Mouse (Mus musculus): Measurements from ENCODE around the gene Hoxa5.
A peak's percentile ranks its signal among the peaks of the same experiment; 100 is the strongest.

Hoxa5 gene

DNA sequence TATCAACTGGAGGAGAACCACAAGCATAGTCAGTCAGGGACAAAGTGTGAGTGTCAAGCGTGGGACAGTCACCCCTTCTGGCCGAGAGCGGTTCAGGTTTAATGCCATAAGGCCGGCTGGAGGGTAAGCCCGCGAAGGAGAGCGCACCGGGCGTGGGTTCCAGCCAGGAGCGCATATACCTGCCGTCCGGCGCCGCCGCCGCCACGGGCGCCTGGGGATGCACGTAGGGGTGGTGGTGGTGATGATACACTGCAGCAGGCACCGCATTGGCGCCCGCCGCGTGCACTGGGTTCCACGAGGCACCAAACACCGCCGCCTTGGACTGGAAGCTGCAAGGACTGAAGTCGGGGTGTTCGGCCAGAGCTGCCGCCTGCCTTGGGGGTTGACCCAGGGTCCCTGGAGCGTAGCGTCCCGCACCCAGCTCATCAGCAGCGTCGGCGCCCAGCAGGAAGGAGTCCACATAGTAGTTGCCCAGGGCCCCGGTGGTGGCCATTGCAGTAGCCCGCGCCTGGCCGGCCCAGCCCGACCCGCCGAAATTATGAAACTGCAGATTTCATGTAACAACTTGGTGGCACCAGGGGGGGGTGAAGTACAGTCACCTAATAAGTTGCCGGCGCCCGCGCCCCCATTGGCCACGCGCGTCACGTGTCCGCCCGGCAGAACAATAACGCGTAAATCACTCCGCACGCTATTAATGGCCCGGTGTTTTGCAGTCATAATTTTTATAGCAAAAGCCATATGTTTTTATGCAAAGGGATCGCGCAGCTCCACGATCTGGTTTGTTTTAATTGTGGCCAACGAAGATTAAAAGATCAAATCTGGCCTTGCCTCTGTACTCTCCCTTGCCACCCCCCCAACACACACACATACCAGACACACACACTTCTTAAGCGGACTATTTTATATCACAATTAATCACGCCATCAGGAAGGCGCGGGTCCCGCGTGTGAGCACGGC lies 21.5 kb upstream of the Hoxa5 start:
- peak; percentile 47 for DNase-seq

DNA sequence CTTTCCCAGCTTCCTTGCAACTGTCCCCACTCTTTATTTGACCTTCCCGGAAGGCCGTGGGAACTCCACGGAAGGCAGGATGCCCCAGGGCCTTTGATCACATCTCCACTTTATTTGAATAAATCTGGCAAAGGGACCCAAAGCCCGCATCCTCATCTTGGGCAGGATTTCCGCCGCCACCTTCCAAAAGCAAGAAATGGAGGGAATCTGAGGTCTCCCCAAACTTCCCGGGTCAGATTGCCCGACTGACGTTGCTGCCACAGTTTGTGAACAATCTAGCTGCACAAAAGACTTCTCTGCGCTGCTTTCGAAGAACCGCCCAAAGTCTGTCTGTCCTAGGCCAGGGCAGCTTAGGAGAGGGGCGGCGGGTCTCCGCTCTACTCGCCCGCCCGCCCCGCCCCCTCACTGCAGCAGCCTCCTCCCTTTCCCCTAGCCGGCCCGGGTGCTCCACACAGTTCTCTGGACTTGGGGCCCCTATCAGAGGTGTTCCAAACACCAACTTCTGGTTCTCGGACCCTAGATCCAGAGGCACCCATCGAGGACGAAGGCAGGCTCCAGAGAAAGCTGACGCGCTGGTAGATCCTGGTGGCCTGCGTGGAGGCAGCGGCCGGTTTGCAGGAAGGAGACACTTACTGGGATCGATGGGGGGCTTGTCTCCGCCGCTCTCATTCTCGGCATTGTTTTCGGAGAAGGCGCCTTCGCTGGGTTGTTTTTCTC lies 20.7 kb upstream of the Hoxa5 start:
- DNase-seq: no peak

DNA sequence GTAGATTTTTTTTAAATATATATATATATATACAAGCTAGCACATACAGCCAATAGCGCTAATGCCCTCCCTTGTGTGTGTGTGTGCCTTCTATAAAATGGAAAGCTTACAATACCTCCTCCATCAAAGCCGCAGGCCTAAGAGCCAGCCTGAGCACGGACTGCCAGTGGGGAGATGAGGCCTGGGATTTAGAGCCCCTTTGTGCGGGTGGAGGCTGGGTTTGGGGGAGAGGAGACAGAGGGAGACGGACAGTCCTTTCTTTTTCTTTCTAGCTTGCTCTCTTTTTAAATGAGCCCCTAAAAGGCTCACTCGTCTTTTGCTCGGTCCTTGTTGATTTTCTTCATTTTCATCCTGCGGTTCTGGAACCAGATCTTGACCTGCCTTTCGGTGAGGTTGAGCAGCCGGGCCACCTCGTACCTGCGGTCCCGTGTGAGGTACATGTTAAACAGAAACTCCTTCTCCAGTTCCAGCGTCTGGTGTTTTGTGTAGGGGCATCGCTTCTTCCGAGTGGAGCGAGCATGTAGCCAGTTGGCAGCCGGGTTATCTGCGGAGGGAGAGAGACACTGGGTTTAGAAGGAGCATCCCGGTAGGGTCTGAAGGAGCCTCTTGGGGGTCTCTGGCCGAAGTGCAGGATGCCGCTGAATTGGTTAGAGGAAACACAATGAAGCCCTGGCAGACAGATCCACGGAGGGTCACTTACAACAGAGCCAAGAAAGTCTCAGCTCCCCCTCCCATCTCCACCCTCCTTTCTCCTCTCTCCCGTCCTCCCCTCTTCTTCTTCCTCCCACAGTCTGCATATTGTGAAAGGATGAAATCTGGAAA lies 19.8 kb upstream of the Hoxa5 start:
- DNase-seq: no peak

DNA sequence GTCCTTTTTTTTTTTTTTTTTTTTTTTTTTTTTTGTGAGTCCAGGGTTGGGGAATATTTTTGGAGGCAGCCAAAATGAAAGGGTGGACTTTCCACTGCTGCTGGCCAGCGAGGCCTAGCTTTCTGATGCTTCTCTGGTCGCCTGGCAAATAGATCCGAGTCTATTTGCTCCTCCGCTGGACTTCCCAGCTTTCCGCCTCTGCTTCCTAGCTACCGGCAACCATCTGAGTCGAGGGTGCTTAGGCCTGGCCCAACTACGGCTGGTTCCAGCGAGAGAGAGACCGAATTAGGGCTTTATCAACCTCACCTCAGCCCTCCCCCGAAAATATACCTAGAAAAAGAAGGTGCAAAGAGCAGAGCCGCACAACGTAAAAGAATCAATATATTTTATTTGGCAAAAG lies 18.3 kb upstream of the Hoxa5 start:
- DNase-seq: peak; percentile 2

DNA sequence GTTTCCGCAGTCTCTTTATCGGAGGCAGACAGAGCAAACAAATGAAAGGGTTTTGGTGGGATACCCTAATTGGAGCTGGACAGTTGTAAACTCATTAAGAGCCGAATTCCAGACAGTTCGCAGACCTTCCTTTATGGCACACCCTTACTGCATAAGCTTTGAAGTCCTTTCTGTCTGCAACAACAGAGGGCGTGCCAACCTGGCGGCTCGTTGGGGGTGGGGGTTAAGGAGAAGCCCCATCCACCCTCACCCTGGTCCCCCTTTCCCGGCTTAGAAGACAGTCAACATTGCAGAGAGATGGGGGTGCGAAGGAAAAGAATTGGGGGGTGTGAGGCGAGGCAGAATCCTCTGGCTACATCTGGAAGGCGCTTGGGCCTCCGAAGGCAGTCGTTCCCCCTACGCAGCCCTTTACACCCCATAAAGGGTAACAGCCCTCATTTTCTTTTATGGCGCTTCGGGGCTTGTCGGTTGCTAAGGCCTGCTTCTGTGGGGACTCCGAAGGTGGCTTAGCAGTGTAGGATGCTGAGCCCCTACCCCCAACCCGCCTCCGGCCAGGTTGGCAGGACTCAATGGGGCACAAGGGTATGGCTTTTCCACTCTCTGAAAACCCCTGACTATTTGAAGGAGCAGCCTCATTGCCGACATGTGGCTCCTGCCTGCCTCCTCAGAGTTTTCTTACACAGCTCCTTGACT lies 17.8 kb upstream of the Hoxa5 start:
- peak; percentile 1 for DNase-seq

DNA sequence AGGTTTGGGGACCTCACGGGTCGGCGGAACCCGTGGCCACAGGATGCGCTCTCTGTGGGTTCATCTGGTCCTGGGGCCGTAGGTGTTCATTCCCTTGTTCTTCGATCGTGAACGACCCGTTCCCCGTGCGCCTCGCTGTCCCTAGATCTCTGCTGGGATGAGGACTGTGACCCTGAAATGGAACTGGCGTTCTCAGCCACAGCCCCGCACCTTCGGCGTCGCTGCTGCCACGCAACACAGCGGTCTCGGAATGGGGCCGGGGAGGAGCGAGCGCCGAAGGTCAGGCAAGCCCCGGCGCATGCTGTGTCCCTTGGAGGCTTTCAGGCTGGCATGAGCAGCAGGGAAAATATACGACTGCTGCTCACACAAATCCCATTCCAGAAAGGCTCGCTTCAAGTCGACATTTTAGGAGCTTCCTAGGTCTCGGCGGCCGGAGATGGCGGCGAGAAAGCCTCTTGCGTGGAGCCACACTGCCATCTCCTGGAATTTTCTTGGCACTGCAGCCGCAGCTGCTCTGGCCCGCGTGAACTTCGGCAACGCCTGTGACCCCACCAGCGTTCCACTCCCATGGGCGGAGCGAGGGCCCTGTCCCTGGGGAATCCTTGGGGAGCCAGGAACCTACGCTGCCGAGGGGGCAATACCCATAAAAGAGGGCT lies 17.1 kb upstream of the Hoxa5 start, which contains the start of gene Hoxa7:
Hoxa7 (minus strand) TSS at position 518 of the 656 bp plus-strand sequence.
- peak; percentile 73 for DNase-seq

DNA sequence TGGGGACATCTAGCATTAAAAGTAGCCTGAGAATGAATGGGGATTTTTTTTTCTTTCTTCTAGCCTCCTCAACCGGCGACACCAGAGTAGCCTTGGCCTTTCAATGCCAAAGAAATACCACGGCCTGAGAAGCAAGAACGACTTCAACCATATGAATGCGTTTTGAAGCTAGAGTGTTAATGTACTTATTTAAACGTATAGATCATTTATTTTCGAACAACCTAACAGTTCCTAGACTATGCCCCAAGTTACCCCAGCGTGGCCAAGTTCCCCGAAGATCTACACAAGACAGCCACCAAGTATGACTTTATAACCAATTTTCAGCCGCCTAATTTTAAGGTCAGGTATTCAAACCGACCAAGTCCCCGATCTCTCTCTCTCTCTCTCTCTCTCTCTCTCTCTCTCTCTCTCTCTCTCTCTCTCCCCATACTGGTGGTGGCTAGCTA lies 16.5 kb upstream of the Hoxa5 start:
- peak; percentile 0 for DNase-seq

DNA sequence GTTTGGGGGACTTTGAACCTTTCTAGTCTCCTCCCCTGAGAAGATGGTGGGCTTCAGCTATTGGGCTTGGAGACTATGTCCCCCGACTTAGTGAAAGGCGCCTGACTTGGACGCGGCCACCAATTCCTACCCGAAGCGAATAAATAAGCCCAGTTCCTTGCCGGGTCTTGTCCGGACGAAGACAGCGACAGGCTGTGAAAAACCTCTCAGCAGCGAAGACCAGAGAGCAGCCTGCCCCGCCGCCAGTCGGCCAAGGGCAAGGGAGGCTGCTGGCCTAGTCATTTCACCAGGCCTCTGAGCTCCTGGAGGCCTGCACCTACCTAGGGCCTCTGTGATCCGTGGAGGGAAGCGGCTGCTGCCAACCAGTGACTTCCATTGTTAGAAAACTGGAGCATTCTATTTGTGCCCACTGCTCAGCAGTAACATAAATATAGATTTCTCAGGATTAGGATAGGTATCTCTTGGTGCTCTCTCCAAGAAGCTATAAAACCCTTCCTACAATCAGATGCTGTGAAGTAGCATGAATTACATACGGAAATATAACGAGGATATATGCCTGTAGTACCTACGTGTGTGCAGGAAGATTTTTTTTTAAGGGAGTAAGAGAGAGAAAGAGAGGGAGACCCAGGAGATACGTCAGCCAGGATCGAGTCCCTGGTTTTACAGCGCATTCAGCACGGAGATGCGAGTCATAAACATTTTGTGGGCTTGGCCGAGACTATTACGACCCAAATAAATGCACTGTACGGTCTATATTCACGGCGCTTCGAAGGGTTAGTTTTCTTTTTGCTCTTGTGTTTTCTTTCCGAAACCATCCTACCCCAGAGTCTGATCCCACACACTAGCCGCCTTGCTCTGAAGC lies 15.8 kb upstream of the Hoxa5 start:
- DNase-seq: peak; percentile 10

DNA sequence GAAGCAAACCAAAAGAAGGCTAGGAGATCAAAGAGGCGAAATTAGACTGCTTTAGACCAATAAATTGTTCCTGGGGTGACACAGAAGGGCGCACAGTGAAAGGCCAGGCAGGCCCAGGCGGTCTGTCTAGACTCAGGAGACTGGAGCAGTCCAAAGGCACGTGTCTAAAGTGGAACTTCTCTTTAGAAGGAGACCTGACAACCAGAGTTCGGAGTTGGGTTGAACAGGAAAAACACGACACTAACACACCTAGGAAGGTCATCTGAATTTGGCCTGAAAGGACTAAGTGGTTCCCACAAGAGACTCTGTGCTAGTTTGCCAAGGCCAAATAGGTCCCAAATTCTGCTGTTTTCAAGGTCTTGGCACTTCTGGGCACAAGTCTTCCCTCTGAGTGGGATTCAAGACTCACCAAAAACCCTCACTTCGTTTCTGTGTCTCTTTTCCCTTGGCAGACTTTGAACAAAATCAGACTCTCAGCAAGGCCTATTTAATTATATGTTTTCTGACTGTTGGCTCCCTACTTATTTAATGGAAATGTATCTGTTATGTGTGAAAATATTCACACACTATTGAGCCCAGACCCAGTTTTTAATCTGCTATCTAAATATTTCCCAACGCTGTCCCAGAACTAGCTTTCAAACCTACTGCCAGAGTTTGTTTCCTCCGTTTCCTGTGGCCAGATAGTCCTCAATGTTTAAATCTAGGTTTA lies 15.0 kb upstream of the Hoxa5 start:
- peak; percentile 3 for DNase-seq

DNA sequence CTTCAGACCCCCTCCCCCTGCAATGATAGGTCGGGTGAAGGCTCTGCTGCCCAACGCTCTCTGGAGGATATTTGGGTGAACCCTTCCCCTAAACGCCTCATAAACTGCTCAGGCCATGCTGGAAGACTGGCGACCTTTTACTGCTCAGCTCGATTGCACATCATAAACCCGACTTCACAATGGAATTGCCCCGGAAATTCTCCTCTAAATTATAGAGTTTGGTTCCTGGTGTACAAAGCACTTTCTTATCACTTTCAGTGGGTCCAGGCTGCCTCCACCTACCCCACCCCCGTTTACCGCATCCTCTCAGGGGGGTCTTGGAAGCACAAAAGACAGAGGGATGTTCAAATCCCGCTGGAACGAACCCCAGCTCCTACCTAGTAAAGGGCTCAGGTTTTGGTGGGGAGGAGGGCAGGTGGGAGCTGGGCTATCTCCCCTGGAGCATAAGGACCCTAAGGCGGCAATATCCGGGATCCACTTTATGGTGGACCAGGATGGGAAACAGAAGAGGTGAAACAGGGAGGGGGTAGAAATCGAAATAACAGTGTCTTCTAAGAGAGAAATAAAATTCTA lies 14.3 kb upstream of the Hoxa5 start:
- peak; percentile 2 for DNase-seq

DNA sequence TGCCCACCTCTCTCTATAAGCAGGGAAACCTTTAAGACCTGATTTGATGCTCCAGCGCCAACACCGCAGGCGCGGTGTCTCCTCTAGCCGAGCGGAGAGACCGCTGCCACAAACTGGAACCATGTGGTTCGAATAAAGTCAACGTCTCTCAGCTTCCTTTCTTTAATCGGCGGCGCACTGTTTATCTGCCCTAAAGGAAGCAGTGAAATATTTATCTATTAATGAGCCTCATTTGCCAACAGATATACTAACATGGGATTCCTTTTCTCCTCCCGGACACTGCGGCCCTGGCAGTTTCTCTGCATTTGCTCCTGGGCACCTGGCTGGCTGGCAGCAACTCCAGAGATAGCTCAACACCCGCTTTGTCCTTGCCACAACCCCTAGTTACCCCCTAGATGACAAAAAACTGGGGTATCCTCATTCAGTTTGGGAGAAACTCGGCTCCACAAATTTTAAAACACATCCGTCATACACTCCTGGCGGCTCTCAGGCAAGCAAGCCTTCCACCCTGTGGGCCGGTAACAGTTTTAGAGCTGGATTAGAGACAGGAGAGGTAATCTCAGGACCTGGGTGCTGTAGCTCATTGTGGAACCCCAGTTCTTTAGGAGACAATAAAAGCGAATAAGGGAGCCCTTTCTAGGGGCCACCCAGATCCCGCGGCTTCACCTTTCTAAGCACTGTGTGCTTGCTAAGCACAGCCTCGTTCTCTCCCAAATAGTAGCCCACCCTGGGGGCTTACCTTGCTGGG lies 13.7 kb upstream of the Hoxa5 start:
- DNase-seq: peak; percentile 3

DNA sequence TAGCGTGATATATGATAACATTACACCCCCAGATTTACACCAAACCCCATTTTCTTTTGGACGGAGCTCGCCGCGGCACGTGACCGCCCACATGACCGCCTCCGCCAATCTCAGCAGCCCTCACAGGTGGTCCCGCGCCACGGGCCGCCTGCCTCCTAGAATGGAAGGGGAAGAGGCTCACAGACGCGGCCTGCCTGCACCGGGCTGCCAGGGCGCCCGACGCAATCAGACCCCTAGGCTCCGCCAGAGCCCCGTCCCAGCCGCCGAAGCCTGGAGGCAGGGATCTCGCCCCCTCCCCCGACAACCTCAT lies 13.0 kb upstream of the Hoxa5 start:
- peak; percentile 64 for DNase-seq

DNA sequence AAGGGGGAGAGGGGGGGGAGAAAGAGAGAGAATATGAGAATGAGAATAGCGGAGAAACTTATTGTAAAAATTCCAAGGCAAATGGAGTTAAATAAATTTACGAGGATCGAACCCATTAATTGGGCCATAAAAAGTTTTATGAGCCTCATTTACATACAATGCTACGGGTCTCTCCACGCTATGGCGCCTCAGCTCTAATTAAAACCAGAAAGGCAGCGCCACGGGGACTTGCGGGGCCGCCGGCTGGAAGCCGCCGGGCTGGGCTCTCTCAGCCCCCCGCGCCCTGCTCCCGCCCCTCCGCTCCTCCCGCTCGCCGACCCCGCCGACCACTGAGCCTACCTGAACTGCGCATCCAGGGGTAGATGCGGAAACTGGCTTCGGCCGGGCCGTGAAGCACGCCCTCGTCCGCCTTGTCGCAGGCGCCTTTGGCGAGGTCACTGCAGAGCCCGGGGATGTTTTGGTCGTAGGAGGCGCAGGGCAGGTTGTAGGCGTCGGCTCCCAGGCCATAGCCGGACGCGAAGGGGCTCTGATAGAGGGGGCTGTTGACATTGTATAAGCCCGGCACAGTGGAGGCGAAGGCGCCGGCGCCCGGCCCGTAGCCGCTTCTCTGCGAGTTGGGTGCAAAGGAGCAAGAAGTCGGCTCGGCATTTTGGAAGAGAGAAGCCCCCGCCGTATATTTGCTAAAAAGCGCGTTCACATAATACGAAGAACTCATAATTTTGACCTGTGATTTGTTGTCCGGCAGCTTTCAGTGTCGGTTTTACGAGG lies 12.5 kb upstream of the Hoxa5 start:
- peak; percentile 3 for DNase-seq

DNA sequence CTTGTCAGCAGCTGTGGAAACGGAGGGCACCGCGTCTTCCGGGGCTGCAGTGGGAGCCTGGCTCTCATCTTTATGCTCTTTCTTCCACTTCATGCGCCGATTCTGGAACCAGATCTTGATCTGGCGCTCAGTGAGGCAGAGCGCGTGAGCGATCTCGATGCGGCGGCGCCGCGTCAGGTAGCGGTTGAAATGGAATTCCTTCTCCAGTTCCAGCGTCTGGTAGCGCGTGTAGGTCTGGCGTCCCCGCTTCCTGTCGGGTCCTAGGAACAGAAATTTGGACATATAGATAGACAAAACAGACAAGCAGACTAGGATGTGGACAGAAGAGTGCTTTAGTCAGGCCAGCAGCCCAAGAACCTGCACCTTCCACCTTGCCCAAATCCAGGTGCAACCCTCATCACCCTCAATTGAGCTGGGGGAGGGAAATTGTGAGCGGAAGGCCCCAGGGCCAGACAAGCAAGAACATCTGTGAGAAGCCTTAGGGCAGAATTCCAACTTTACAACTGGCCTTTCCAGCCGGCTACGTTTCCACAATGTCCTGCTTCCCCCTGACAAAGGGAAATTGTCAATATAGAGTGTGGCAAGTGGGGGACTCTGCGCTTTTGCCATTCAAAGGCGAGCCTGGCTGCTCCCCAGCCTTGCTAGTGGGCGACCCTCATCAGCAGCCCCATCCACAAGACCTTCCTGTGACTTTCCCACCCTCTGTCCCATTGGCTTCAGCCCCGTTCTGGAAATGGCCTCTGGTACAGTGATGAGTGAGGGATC lies 11.6 kb upstream of the Hoxa5 start:
- DNase-seq: peak; percentile 2

DNA sequence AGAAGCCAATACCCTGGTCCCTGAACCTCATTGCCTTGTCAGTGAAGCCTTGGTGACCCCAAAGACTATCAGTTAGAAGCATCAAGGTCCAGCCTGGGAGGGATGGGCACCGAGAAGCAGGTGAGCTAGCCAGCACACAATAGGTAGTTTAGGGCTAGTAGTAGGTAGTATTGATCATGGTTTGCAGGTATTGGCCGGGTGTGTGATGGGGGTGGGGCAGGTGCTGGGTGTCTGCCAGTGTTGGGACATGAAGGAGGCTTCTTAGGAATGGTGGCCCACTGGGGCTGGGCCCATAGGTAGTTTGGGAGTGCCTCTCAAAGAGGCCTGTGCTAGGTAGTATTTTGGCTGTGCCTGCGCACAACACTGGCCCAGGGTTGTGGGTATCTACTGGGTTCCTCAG lies 10.7 kb upstream of the Hoxa5 start:
- DNase-seq: peak; percentile 1

DNA sequence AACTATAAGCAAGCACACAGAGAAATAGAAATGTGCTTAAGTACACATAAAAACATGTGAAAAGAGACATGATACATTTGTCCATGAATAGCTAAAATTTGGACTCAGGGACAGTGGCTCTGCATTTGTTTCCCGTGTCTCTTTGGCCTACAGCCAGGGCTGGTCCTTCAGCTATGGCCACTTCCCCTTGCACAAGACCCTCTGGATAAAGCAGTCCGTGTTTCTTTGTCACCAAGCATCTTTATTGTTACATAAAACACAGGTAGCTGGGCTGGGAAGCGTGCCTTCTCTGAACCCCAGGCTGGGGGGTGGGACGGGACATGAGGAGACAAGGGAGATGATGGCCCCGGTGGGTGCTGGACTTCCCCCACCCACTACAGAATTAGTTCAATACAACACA lies 9.9 kb upstream of the Hoxa5 start:
- peak; percentile 1 for DNase-seq

Data from liver (tissue).